13 mouse cellular contexts compared by ENCODE assay signal in the genomic region with DNA sequence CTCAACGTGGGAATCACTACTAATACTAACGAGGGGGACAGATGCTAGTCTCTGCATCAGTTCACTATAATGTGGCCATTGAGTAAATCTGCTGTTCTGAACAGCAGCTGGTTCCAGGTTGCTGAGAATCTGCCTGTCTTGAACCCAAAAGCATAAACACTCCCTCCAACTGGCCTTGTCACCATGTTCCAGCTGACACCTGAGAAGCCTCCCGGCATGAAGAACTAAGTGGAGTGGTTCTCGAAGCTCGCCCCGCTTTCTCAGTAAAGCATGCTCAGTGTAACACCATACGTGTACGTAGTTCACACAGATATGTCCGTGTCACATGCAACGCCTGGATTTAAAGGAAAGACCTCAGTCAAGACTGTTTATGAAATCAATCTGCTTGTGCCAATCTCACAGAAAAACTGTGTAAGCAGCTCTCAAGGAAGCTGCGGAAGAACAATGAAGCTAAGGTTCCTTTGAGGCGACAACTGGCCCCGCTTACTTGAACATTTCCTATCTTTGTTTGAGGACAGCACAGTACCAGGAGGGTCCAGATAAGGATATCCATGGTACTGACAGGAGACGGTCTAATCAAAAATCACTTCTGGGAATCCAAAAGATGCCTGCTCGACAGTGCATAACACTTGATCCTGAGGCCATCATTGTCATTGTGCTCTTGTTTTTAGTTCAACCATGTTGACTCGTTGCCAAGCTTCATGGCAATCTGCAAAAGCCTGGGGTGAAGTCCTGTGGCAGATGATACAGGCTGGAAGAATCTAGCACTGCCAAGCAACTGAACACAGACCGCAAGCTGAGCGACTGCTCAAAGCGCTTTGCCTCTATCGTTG.
DNase-seq lines count a peak whose midpoint lies in the region; ATAC-seq and TF ChIP-seq lines count a peak whose summit lies in the region.
"Had no signal": no experiment of that assay in that cellular context is flagged by ENCODE, and none has a peak within 500 bp of the region (broad histone marks: within the 10 kb centered on the region; RNA-seq: fewer than 3 reads in every experiment).

No protein-coding gene starts in this region.

- no peaks in the 10 kb centered on the region for H3K36me3 ChIP-seq in liver, postnatal 0 days (replicated peaks; ENCODE audit: insufficient read depth, low read length)
- no peaks in the 10 kb centered on the region for H3K36me3 ChIP-seq in liver, embryonic 12.5 days
- no peaks in the 10 kb centered on the region for H3K36me3 ChIP-seq in limb, embryonic 13.5 days
- H3K36me3 ChIP-seq in stomach, embryonic 14.5 days (ENCODE audit: control insufficient read depth, insufficient read depth, low read length) = no peaks in the 10 kb centered on the region
- H3K36me3 ChIP-seq: liver, embryonic 13.5 days; neural tube, embryonic 15.5 days had no signal

- H3K27ac ChIP-seq in liver, postnatal 0 days (ENCODE audit: low read depth) = no peak overlapping the region
- H3K27ac ChIP-seq in liver, embryonic 12.5 days = no peak overlapping the region
- H3K27ac ChIP-seq in limb, embryonic 13.5 days = no peak overlapping the region
- no peak overlapping the region for H3K27ac ChIP-seq in stomach, embryonic 14.5 days (ENCODE audit: low read length)
- H3K27ac ChIP-seq: liver, embryonic 13.5 days; neural tube, embryonic 15.5 days had no signal

- WGBS in liver, postnatal 0 days (ENCODE audit: insufficient replicate concordance) = 66% methylated on average over 20 of the region's 20 CpGs
- 60% methylated on average over 20 of the region's 20 CpGs for WGBS in liver, embryonic 12.5 days (ENCODE audit: insufficient replicate concordance)
- 66% methylated on average over 20 of the region's 20 CpGs for WGBS in limb, embryonic 13.5 days
- WGBS in stomach, embryonic 14.5 days = 55% methylated on average over 20 of the region's 20 CpGs

- H3K27me3 ChIP-seq in liver, postnatal 0 days (ENCODE audit: insufficient read depth, low read length) = no peaks in the 10 kb centered on the region
- H3K27me3 ChIP-seq in liver, embryonic 12.5 days (replicated peaks) = no peaks in the 10 kb centered on the region
- H3K27me3 ChIP-seq in limb, embryonic 13.5 days = no peaks in the 10 kb centered on the region
- no peaks in the 10 kb centered on the region for H3K27me3 ChIP-seq in stomach, embryonic 14.5 days (ENCODE audit: control insufficient read depth, insufficient read depth, low read length)
- H3K27me3 ChIP-seq: liver, embryonic 13.5 days; neural tube, embryonic 15.5 days had no signal

- no peak overlapping the region for H3K4me2 ChIP-seq in liver, postnatal 0 days (ENCODE audit: low read depth, low read length)
- H3K4me2 ChIP-seq in liver, embryonic 12.5 days = no peak overlapping the region
- H3K4me2 ChIP-seq in limb, embryonic 13.5 days (replicated peaks) = no peak overlapping the region
- H3K4me2 ChIP-seq in stomach, embryonic 14.5 days (replicated peaks; ENCODE audit: low read depth, low read length) = no peak overlapping the region
- H3K4me2 ChIP-seq: liver, embryonic 13.5 days; neural tube, embryonic 15.5 days had no signal

- no peak for TF ChIP-seq CTCF in liver, postnatal 0 days (IDR thresholded peaks at IDR 0.05; ENCODE audit: low read depth)

- no peaks in the 10 kb centered on the region for H3K9me3 ChIP-seq in liver, postnatal 0 days (ENCODE audit: low read length)
- no peaks in the 10 kb centered on the region for H3K9me3 ChIP-seq in liver, embryonic 12.5 days (replicated peaks)
- H3K9me3 ChIP-seq in limb, embryonic 13.5 days = no peaks in the 10 kb centered on the region
- H3K9me3 ChIP-seq in stomach, embryonic 14.5 days (ENCODE audit: control insufficient read depth, low read depth, low read length) = no peaks in the 10 kb centered on the region
- H3K9me3 ChIP-seq: liver, embryonic 13.5 days; neural tube, embryonic 15.5 days had no signal

- peak; percentile 14 to 22 for DNase-seq in cerebellum, adult 18-20 months
- no peak for DNase-seq in cerebellum, adult 9-10 months
- DNase-seq in liver, postnatal 0 days = no peak
- DNase-seq in kidney, postnatal 36 days = no peak
- DNase-seq in frontal cortex, postnatal 25 days (ENCODE audit: low spot score in 2 of 2) = no peak
- DNase-seq: gastrocnemius, postnatal 14 days; kidney, adult 2 months; liver, embryonic 13.5 days had no signal

- H3K4me1 ChIP-seq in liver, postnatal 0 days (ENCODE audit: insufficient read depth) = no peaks in the 10 kb centered on the region
- no peaks in the 10 kb centered on the region for H3K4me1 ChIP-seq in liver, embryonic 12.5 days
- H3K4me1 ChIP-seq in limb, embryonic 13.5 days = peaks cover 18% of the 10 kb centered on the region; the same call in 1 of the 2 replicates
- H3K4me1 ChIP-seq in stomach, embryonic 14.5 days (ENCODE audit: control insufficient read depth, insufficient read depth, low read length) = 0 out of 2 replicates have a peak, but pooled peaks cover 3% of the 10 kb centered on the region
- H3K4me1 ChIP-seq: liver, embryonic 13.5 days had no signal

- H3K4me3 ChIP-seq in liver, postnatal 0 days (ENCODE audit: low read depth, low read length) = no peak overlapping the region
- no peak overlapping the region for H3K4me3 ChIP-seq in liver, embryonic 12.5 days
- no peak overlapping the region for H3K4me3 ChIP-seq in limb, embryonic 13.5 days
- H3K4me3 ChIP-seq in stomach, embryonic 14.5 days (ENCODE audit: low read depth, low read length) = no peak overlapping the region
- H3K4me3 ChIP-seq: liver, embryonic 13.5 days; neural tube, embryonic 15.5 days had no signal

- 0 out of 2 replicates have a peak, but pooled peaks have one; percentile 18 for TF ChIP-seq EP300 in liver, postnatal 0 days (IDR thresholded peaks at IDR 0.05; ENCODE audit: low read depth)

- no peak overlapping the region for H3K9ac ChIP-seq in liver, postnatal 0 days (replicated peaks)
- no peak overlapping the region for H3K9ac ChIP-seq in liver, embryonic 12.5 days
- no peak overlapping the region for H3K9ac ChIP-seq in limb, embryonic 13.5 days
- no peak overlapping the region for H3K9ac ChIP-seq in stomach, embryonic 14.5 days (replicated peaks; ENCODE audit: low read depth, low read length)
- H3K9ac ChIP-seq: liver, embryonic 13.5 days; neural tube, embryonic 15.5 days had no signal

- no peak for ATAC-seq in liver, postnatal 0 days
- no peak for ATAC-seq in liver, embryonic 12.5 days
- ATAC-seq in limb, embryonic 13.5 days (ENCODE audit: low FRiP score, low read depth) = peak; percentile 72
- 0 out of 2 replicates have a peak, but pooled peaks have one; percentile 28 for ATAC-seq in stomach, embryonic 14.5 days (ENCODE audit: insufficient number of reproducible peaks, insufficient read depth, low FRiP score, low read depth)
- ATAC-seq: midbrain, embryonic 16.5 days had no signal

Comparison
In these comparisons a context has a peak if more than half of its experiments do, and no peak if none do; other contexts are left out.
1. DNase-seq: peak in cerebellum, adult 18-20 months (2 of 2); none in cerebellum, adult 9-10 months (single experiment), liver, postnatal 0 days (single experiment), kidney, postnatal 36 days (0 of 2) and frontal cortex, postnatal 25 days (0 of 2).
2. ATAC-seq: peak in limb, embryonic 13.5 days (single experiment) and stomach, embryonic 14.5 days (single experiment); none in liver, postnatal 0 days (single experiment) and liver, embryonic 12.5 days (single experiment).